Mouse (Mus musculus) MEL (cell line): ENCODE measurements at regions not wholly inside any gene's neighbourhood (a gene's known extent, or its start where the extent isn't known, plus 50 kb on each side); places are given as distances from the start of the nearest gene placed in this dataset.

ENCODE experiments used
- DNase-seq: peaks from one replicate; pipeline ENCODE4 v3.0.0; 2011; ENCODE audit warnings: low read depth, low spot score
- H3K27ac ChIP-seq: 2 replicates; pipeline ENCODE4 v1.5.1; 2012; ENCODE audit warnings: low read depth, mild to moderate bottlenecking, control low read depth, low read length, moderate library complexity; ENCODE audit not compliant: control insufficient read depth
- H3K27me3 ChIP-seq, 2 experiments: fragments of 150-350 bp in 1 of 2; sonication (generic) in 1 of 2; 2 replicates each; pipeline ENCODE4 v1.6.1; 2012; ENCODE audit warnings: low read length in 2 of 2, mild to moderate bottlenecking in 2 of 2, improper control_type of control experiment in 1 of 2, moderate library complexity in 1 of 2; ENCODE audit not compliant: insufficient read depth in 2 of 2, control insufficient read depth in 1 of 2
- H3K36me3 ChIP-seq, 2 experiments: 2 replicates each; pipeline ENCODE4 v1.6.1; 2012 to 2014; ENCODE audit warnings: low read length in 2 of 2, improper control_type of control experiment in 1 of 2, inconsistent platforms in 1 of 2, mild to moderate bottlenecking in 1 of 2; ENCODE audit not compliant: insufficient read depth in 2 of 2, control insufficient read depth in 1 of 2
- H3K4me1 ChIP-seq, 2 experiments: fragments of 150-350 bp in 1 of 2; sonication (generic) in 1 of 2; 2 replicates each; pipeline ENCODE4 v1.6.1; 2012; ENCODE audit warnings: low read length in 2 of 2, improper control_type of control experiment in 1 of 2, mild to moderate bottlenecking in 1 of 2; ENCODE audit not compliant: insufficient read depth in 2 of 2, control insufficient read depth in 1 of 2
- H3K4me3 ChIP-seq, 2 experiments: fragments of 150-350 bp in 1 of 2; sonication (generic) in 1 of 2; 2 replicates each; pipeline ENCODE4 v1.5.1; 2012; ENCODE audit warnings: low read depth in 2 of 2, low read length in 2 of 2, mild to moderate bottlenecking in 2 of 2, moderate library complexity in 2 of 2, control low read depth in 1 of 2, improper control_type of control experiment in 1 of 2; ENCODE audit not compliant: control insufficient read depth in 1 of 2, insufficient read depth in 1 of 2
- H3K79me2 ChIP-seq: 2 replicates; pipeline ENCODE4 v1.6.1; 2012; ENCODE audit warnings: mild to moderate bottlenecking, low read length, moderate library complexity; ENCODE audit not compliant: control insufficient read depth, poor library complexity, insufficient read depth
- H3K9ac ChIP-seq: 2 replicates; pipeline ENCODE4 v1.6.1; 2012; ENCODE audit warnings: low read depth, mild to moderate bottlenecking, control low read depth, low read length, moderate library complexity; ENCODE audit not compliant: control insufficient read depth, poor library complexity, severe bottlenecking
- H3K9me3 ChIP-seq: fragments of 150-350 bp; sonication (generic); replicated peaks from 2 replicates; pipeline ENCODE4 v1.6.1; 2012; ENCODE audit warnings: mild to moderate bottlenecking, low read length, improper control_type of control experiment, moderate library complexity; ENCODE audit not compliant: insufficient read depth
- BHLHE40 ChIP-seq: IDR thresholded peaks from 2 replicates; pipeline ENCODE4 v1.6.1; 2012; ENCODE audit warnings: low read depth, mild to moderate bottlenecking, inconsistent platforms, low read length, improper control_type of control experiment, borderline replicate concordance
- CHD1 ChIP-seq: IDR thresholded peaks from 2 replicates; pipeline ENCODE4 v1.6.1; 2012; ENCODE audit warnings: low read depth, mild to moderate bottlenecking, inconsistent platforms, low read length, improper control_type of control experiment
- CTCF ChIP-seq, 3 experiments: IDR thresholded peaks in 2 of 3; conservative IDR thresholded peaks in 1 of 3; 2 replicates each; pipeline ENCODE4 v1.5.1; 2011 to 2012; ENCODE audit warnings: low read length in 3 of 3, low read depth in 2 of 3, mild to moderate bottlenecking in 2 of 3, improper control_type of control experiment in 1 of 3, inconsistent platforms in 1 of 3, mixed read lengths in 1 of 3, moderate library complexity in 1 of 3; ENCODE audit not compliant: control insufficient read depth in 1 of 3, insufficient read depth in 1 of 3, poor library complexity in 1 of 3, severe bottlenecking in 1 of 3
- ETS1 ChIP-seq: IDR thresholded peaks from 2 replicates; pipeline ENCODE4 v1.6.1; 2012; ENCODE audit warnings: low read depth, mild to moderate bottlenecking, inconsistent platforms, low read length, improper control_type of control experiment, moderate library complexity
- GATA1 ChIP-seq: IDR thresholded peaks from 2 replicates; pipeline ENCODE4 v1.6.1; 2011; ENCODE audit warnings: low read depth, low read length, improper control_type of control experiment
- KAT2A ChIP-seq: conservative IDR thresholded peaks from 2 replicates; pipeline ENCODE4 v1.6.1; 2012; ENCODE audit warnings: low read depth, low read length, improper control_type of control experiment, inconsistent platforms
- MYB ChIP-seq: IDR thresholded peaks from 2 replicates; pipeline ENCODE4 v1.6.1; 2011; ENCODE audit warnings: mild to moderate bottlenecking, low read depth, low read length, improper control_type of control experiment
- MYC ChIP-seq: IDR thresholded peaks from 2 replicates; pipeline ENCODE4 v1.6.1; 2011; ENCODE audit warnings: low read depth, mild to moderate bottlenecking, low read length, improper control_type of control experiment, moderate library complexity
- NELFE ChIP-seq: IDR thresholded peaks from 2 replicates; pipeline ENCODE4 v1.6.1; 2011; ENCODE audit warnings: low read depth, low read length, improper control_type of control experiment
- RAD21 ChIP-seq: IDR thresholded peaks from 2 replicates; pipeline ENCODE4 v1.6.1; 2011; ENCODE audit warnings: mild to moderate bottlenecking, low read depth, low read length, improper control_type of control experiment
- RCOR1 ChIP-seq: IDR thresholded peaks from 2 replicates; pipeline ENCODE4 v1.6.1; 2012; ENCODE audit warnings: low read depth, mild to moderate bottlenecking, inconsistent platforms, low read length, improper control_type of control experiment
- SIN3A ChIP-seq: IDR thresholded peaks from 2 replicates; pipeline ENCODE4 v1.6.1; 2012; ENCODE audit warnings: low read length, improper control_type of control experiment, inconsistent platforms
- SMC3 ChIP-seq: IDR thresholded peaks from 2 replicates; pipeline ENCODE4 v1.6.1; 2011; ENCODE audit warnings: low read depth, low read length, improper control_type of control experiment
- TAL1 ChIP-seq: IDR thresholded peaks from 2 replicates; pipeline ENCODE4 v1.6.1; 2012; ENCODE audit warnings: mild to moderate bottlenecking, inconsistent platforms, low read length, moderate library complexity, mixed read lengths
- TBP ChIP-seq: IDR thresholded peaks from 2 replicates; pipeline ENCODE4 v1.8.0; 2011; ENCODE audit warnings: low read depth, low read length, improper control_type of control experiment
- USF2 ChIP-seq, 2 experiments: IDR thresholded peaks; 2 replicates each; pipeline ENCODE4 v1.6.1; 2011 to 2012; ENCODE audit warnings: improper control_type of control experiment in 2 of 2, low read length in 2 of 2, borderline replicate concordance in 1 of 2, inconsistent platforms in 1 of 2, low read depth in 1 of 2, mild to moderate bottlenecking in 1 of 2; ENCODE audit not compliant: insufficient read depth in 1 of 2
- ZC3H11A ChIP-seq: IDR thresholded peaks from 2 replicates; pipeline ENCODE4 v1.6.1; 2012; ENCODE audit warnings: low read depth, mild to moderate bottlenecking, inconsistent platforms, low read length, improper control_type of control experiment
- ZKSCAN1 ChIP-seq: IDR thresholded peaks from 2 replicates; pipeline ENCODE4 v1.6.1; 2012; ENCODE audit warnings: low read depth, mild to moderate bottlenecking, inconsistent platforms, low read length, improper control_type of control experiment, moderate library complexity
- ZMIZ1 ChIP-seq: IDR thresholded peaks from 2 replicates; pipeline ENCODE4 v1.6.1; 2012; ENCODE audit warnings: low read depth, mild to moderate bottlenecking, inconsistent platforms, low read length, improper control_type of control experiment, moderate library complexity
- ZNF384 ChIP-seq: IDR thresholded peaks from 2 replicates; pipeline ENCODE4 v1.6.1; 2012; ENCODE audit warnings: low read depth, mild to moderate bottlenecking, inconsistent platforms, low read length, improper control_type of control experiment

- H3K36me3 ChIP-seq = no peaks in the 10 kb centered on the region
- H3K9me3 ChIP-seq = no peaks in the 10 kb centered on the region
- H3K79me2 ChIP-seq = no peaks in the 10 kb centered on the region
- H3K9ac ChIP-seq = no peak overlapping the region
- H3K27me3 ChIP-seq = no peaks in the 10 kb centered on the region
- no peak for TF ChIP-seq SIN3A
- TF ChIP-seq CTCF (IDR thresholded peaks at IDR 0.05 in 2 of 3, conservative IDR thresholded peaks at IDR 0.05 in 1 of 3; ENCODE audit: control insufficient read depth in 1 of 3, insufficient read depth in 1 of 3, low read depth in 2 of 3, low read length in 3 of 3, poor library complexity in 1 of 3, severe bottlenecking in 1 of 3) = no peak
- no peak for TF ChIP-seq GATA1
- no peak for TF ChIP-seq TBP
- TF ChIP-seq ZMIZ1 = no peak
- TF ChIP-seq ZKSCAN1 = no peak
- TF ChIP-seq BHLHE40 = no peak
- no peak for TF ChIP-seq KAT2A
- no peak for TF ChIP-seq MYB
- TF ChIP-seq SMC3 = no peak
- no peak for TF ChIP-seq USF2 (IDR thresholded peaks at IDR 0.05; ENCODE audit: borderline replicate concordance in 1 of 2, insufficient read depth in 1 of 2, low read depth in 1 of 2, low read length in 2 of 2)
- H3K4me3 ChIP-seq = no peak overlapping the region
- H3K27ac ChIP-seq = no peak overlapping the region
- no peak for DNase-seq
- H3K4me1 ChIP-seq = no peaks in the 10 kb centered on the region
Measured at GRCm38 (mm10) chr14:71891667-71892066, 600.0 kb downstream of the Gm9195 start.

GRCm38 (mm10) chr14:71882871-71883270, 608.8 kb downstream of the Gm9195 start:
- DNase-seq = no peak
- Histone ChIP-seq H3K4me3 (no peak overlapping the region), H3K4me1 (no peaks in the 10 kb centered on the region)

GRCm38 (mm10) chr14:71845546-71845945, 646.1 kb downstream of the Gm9195 start:
- Histone ChIP-seq H3K79me2 (no peaks in the 10 kb centered on the region), H3K9me3 (no peaks in the 10 kb centered on the region), H3K27me3 (no peaks in the 10 kb centered on the region), H3K4me1 (no peaks in the 10 kb centered on the region), H3K27ac (no peak overlapping the region), H3K9ac (no peak overlapping the region), H3K4me3 (no peak overlapping the region), H3K36me3 (no peaks in the 10 kb centered on the region)
- TF ChIP-seq RAD21 (no peak), USF2 (IDR thresholded peaks at IDR 0.05; ENCODE audit: borderline replicate concordance in 1 of 2, insufficient read depth in 1 of 2, low read depth in 1 of 2, low read length in 2 of 2) (no peak), NELFE (no peak), KAT2A (no peak), ETS1 (no peak), ZMIZ1 (no peak), TBP (no peak), TAL1 (no peak), RCOR1 (no peak), MYC (no peak)
- DNase-seq = no peak

More at GRCm38 (mm10) chr14:71882871-71883270, 608.8 kb downstream of the Gm9195 start:
- H3K36me3 ChIP-seq = no peaks in the 10 kb centered on the region
- H3K9me3 ChIP-seq = no peaks in the 10 kb centered on the region
- no peak overlapping the region for H3K27ac ChIP-seq
- no peaks in the 10 kb centered on the region for H3K79me2 ChIP-seq
- no peaks in the 10 kb centered on the region for H3K27me3 ChIP-seq
- no peak overlapping the region for H3K9ac ChIP-seq
- TF ChIP-seq ZNF384 (no peak), ZC3H11A (no peak), CHD1 (no peak), MYC (no peak)
